Mouse (Mus musculus) megakaryocyte progenitor cell, adult 5-6 weeks (primary cell): ENCODE results near the gene Ubr3. TPM values are rescaled to one million over a fixed set of nuclear protein-coding genes. Genes with fewer than 3 reads are reported as not detected.
"Not testable (repeated sequence)": the region's sequence is repeated elsewhere in the genome, so short reads cannot be mapped to it uniquely, and the experiment has no call there.

Experiments
- ATAC-seq: replicated peaks from 2 replicates; pipeline ENCODE4 v1.8.0; 2016; ENCODE audit warnings: mild to moderate bottlenecking, moderate TSS enrichment, inconsistent platforms; ENCODE audit not compliant: poor library complexity
- total RNA-seq, 2 experiments: library from RNA; stranded (forward) in 1 of 2; stranded (reverse) in 1 of 2; fragments of 157-497, 149-512 nt in 1 of 2; fragments of 200-1000 nt in 1 of 2; gene quantifications; 2 replicates each; pipeline versions ENCODE4 v1.2.3 to v1.2.4; 2015 to 2017

The Ubr3 gene
- total RNA-seq, 2 experiments from 2014 or later, result 31.7 to 42.0 TPM

GRCm38 (mm10) chr2:69903541-69903940 is 6.5 kb downstream of the Ubr3 start:
- no peak for ATAC-seq

- ATAC-seq, result not testable (repeated sequence)
Measured at GRCm38 (mm10) chr2:69907394-69907793, 10.3 kb downstream of the Ubr3 start.

GRCm38 (mm10) chr2:69912801-69913200 is 15.8 kb downstream of the Ubr3 start:
- no peak for ATAC-seq

GRCm38 (mm10) chr2:69917301-69917700 is 20.3 kb downstream of the Ubr3 start:
- ATAC-seq, result no peak

- peak; percentile 85 for ATAC-seq
Measured at GRCm38 (mm10) chr2:69924943-69925342, 27.9 kb downstream of the Ubr3 start.

GRCm38 (mm10) chr2:69936331-69936730 is 39.3 kb downstream of the Ubr3 start:
- peak; percentile 53 for ATAC-seq

GRCm38 (mm10) chr2:69939226-69939625 is 42.2 kb downstream of the Ubr3 start:
- ATAC-seq, result peak; percentile 96

- ATAC-seq, result peak; percentile 33
Measured at GRCm38 (mm10) chr2:69939649-69940048, 42.6 kb downstream of the Ubr3 start.

- no peak for ATAC-seq
Measured at GRCm38 (mm10) chr2:69941391-69942030, 44.5 kb downstream of the Ubr3 start.

- no peak for ATAC-seq
Measured at GRCm38 (mm10) chr2:69952849-69953248, 55.8 kb downstream of the Ubr3 start.

GRCm38 (mm10) chr2:69955635-69956034 is 58.6 kb downstream of the Ubr3 start:
- peak; percentile 76 for ATAC-seq

GRCm38 (mm10) chr2:69957622-69958021 is 60.6 kb downstream of the Ubr3 start:
- ATAC-seq, result peak; percentile 73

- ATAC-seq, result no peak
Measured at GRCm38 (mm10) chr2:69974896-69975295, 77.8 kb downstream of the Ubr3 start.

GRCm38 (mm10) chr2:69989224-69989623 is 92.2 kb downstream of the Ubr3 start:
- ATAC-seq, result no peak

GRCm38 (mm10) chr2:69990647-69991046 is 93.6 kb downstream of the Ubr3 start:
- peak; percentile 60; the same call in 1 of the 2 replicates for ATAC-seq

GRCm38 (mm10) chr2:69994082-69994736 is 97.2 kb downstream of the Ubr3 start:
- not testable (repeated sequence) for ATAC-seq

- no peak for ATAC-seq
Measured at GRCm38 (mm10) chr2:69994779-69995178, 97.7 kb downstream of the Ubr3 start.

- peak; percentile 97 for ATAC-seq
Measured at GRCm38 (mm10) chr2:69999097-69999770, 102.2 kb downstream of the Ubr3 start.

- ATAC-seq, result no peak
Measured at GRCm38 (mm10) chr2:70000316-70000715, 103.3 kb downstream of the Ubr3 start.

- ATAC-seq, result no peak
Measured at GRCm38 (mm10) chr2:70006492-70006891, 109.4 kb downstream of the Ubr3 start.

GRCm38 (mm10) chr2:70012941-70013340 is 115.9 kb downstream of the Ubr3 start:
- no peak for ATAC-seq

- peak; percentile 31; the same call in 1 of the 2 replicates for ATAC-seq
Measured at GRCm38 (mm10) chr2:70018236-70018635, 121.2 kb downstream of the Ubr3 start.
